Mouse (Mus musculus): ENCODE data around the gene Taf15. TPM values are rescaled to one million over a fixed set of nuclear protein-coding genes. Genes with fewer than 3 reads are reported as not detected.

Taf15 gene
- polyA plus RNA-seq, 1 experiment: 29.8 TPM

DNA sequence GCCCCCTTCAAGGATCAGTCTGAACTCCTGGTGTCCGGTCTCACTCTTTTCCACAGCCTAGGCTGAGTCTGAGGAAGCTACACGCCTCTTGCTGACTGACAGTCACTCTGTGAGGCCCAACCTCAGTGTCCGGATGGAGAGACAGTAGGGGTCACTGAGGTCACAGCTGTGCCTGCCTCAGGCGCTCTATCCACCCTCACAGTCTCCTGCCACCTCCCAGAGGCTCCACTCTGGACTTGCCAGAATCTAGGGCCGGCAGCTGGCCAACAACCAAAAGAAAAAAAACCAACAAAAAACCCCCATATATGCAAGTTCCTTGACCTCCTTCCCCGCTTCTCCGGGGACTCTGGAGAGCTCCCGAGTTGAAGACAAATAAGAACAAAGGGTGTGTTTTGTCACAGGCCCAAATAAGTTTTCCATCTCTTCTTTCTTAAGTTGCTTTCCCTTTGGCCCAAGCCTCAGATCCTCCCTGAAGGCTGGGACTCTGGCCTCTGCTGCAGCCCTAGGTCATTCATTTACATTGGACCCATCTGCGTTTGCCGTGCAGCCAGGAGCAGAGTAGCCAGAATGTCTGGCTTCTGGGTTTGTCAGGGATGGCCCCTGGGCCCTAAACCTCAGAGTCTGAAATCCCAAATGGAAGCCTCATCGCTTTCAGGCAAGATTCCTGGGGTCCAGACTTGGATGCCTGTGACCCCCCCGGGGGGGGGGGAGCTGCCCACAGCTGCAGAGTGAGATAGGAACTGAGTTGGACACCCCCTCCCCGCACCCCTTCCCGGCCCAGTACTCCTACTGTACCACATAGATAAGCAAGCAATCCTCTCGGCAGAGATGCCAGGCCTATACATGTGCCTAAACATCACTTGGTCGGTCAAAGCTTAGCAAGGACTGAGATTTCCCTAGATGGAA is 24.6 kb upstream of the Taf15 start:
- Histone ChIP-seq H3K4me3 (ENCODE audit: insufficient read depth, low read depth, low read length) (no peak overlapping the region), H3K4me1 (ENCODE audit: control insufficient read depth, insufficient read depth, insufficient read length, low read length) (peaks cover 37% of the 10 kb centered on the region), H3K27ac (replicated peaks; ENCODE audit: low read depth, low read length) (peak overlapping the region; percentile 15; the same call in 1 of the 2 replicates)

DNA sequence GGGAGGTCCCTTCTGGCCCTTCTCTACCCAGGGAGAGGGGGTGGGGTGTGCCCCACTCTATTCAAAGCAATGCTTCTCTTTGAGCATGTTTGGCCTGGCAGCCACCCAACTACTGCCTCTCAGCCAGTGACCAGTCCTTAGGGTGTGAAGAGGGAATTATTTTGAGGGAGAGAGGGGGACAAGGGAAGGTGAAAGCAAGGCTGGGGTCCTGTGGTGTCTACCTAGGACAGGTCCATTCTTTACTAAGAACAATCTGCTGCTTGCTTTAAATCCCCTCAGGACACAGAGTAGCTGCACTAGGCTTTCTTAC is 24.0 kb upstream of the Taf15 start:
- H3K4me3 ChIP-seq (ENCODE audit: insufficient read depth, low read depth, low read length): no peak overlapping the region
- H3K4me1 ChIP-seq (ENCODE audit: control insufficient read depth, insufficient read depth, insufficient read length, low read length): peaks cover 37% of the 10 kb centered on the region
- H3K27ac ChIP-seq (replicated peaks; ENCODE audit: low read depth, low read length): peak overlapping the region; percentile 24; the same call in 1 of the 2 replicates

DNA sequence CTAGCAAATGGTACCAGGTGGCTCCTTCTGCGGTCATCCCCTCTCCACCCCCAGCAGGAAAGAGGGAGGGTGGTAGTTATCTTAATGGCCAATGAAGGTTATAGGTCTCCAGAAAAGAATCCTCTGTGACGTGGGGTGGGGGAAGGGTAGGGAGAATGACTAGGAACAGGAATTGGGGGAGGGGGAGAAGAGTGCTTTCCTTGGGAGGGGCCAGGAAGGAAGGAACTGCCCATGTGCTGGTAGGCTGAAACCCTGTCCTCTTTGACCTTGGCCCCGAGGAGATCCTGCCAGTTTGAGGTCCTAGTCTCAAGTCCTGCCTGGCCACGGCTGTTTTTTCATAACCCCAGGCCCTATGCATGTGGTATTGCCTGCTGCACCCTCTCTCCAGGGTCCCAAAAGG is 23.6 kb upstream of the Taf15 start:
- Histone ChIP-seq H3K4me1 (ENCODE audit: control insufficient read depth, insufficient read depth, insufficient read length, low read length) (peaks cover 37% of the 10 kb centered on the region), H3K27ac (replicated peaks; ENCODE audit: low read depth, low read length) (peak overlapping the region; percentile 24; the same call in 1 of the 2 replicates), H3K4me3 (ENCODE audit: insufficient read depth, low read depth, low read length) (no peak overlapping the region)

DNA sequence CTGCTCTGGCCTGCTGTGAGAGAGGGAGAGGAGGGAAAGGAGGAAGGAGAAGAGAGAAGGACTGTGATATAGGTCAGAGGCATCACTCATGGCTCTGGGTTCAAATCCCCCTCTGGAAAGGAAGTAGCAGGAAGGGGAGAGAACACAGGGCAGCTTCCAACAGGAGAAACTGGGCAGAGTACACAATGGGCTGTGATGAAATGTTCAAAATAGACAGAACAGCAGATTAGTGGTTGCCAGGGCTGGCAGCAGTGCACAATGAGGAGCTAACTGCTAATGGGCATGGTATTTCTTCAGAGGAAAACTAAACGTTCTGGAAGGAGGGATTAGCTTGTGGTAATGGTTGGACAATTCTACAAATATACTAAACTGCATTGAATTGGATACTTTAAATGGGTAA is 22.3 kb upstream of the Taf15 start:
- H3K4me3 ChIP-seq (ENCODE audit: insufficient read depth, low read depth, low read length): no peak overlapping the region
- no peak overlapping the region for H3K27ac ChIP-seq (replicated peaks; ENCODE audit: low read depth, low read length)
- H3K4me1 ChIP-seq (ENCODE audit: control insufficient read depth, insufficient read depth, insufficient read length, low read length): peaks cover 48% of the 10 kb centered on the region

DNA sequence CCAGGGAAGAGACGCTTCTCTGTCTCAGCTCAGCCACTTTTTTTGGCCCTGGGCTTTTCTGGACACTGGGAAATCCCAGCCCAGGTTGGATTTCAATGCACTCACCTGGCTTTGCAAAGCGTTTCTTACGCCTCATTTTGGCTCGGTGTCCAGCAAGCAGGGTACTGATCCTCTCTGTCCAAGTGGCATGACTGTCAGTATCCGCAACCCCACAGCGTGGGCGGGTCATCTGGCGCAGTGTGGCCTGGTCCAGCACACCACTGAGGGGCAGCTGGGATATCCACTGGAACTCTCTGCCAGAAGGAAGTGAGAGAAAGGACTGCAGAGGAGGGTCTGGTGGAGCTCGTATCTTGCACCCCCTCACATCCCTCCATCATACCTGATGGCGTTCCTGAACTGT is 21.6 kb upstream of the Taf15 start:
- no peak overlapping the region for H3K27ac ChIP-seq (replicated peaks; ENCODE audit: low read depth, low read length)
- no peak overlapping the region for H3K4me3 ChIP-seq (ENCODE audit: insufficient read depth, low read depth, low read length)
- peaks cover 55% of the 10 kb centered on the region for H3K4me1 ChIP-seq (ENCODE audit: control insufficient read depth, insufficient read depth, insufficient read length, low read length)

DNA sequence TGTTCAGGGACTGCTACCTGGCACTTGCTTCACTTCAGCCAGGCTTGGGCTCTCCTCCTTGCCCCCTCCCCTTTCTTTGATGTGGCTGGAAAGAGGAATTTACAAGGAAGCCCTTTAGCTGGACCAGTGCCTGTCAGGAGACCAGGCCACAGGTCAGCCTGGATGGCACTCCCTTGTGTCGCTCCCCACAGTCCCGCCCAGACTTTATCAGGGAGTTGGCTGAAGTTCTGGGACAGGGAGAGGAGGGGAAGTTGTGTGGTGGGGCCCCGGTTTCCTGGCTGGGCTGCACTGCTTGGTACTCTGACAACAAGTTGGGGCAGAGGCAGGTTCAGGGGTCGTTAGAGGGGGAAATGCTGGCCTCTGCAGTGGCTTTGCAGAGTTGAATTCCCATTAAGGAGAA is 18.3 kb upstream of the Taf15 start:
- H3K4me3 ChIP-seq (ENCODE audit: insufficient read depth, low read depth, low read length): no peak overlapping the region
- peak overlapping the region; percentile 14; the same call in 1 of the 2 replicates for H3K27ac ChIP-seq (replicated peaks; ENCODE audit: low read depth, low read length)
- peaks cover 54% of the 10 kb centered on the region for H3K4me1 ChIP-seq (ENCODE audit: control insufficient read depth, insufficient read depth, insufficient read length, low read length)

DNA sequence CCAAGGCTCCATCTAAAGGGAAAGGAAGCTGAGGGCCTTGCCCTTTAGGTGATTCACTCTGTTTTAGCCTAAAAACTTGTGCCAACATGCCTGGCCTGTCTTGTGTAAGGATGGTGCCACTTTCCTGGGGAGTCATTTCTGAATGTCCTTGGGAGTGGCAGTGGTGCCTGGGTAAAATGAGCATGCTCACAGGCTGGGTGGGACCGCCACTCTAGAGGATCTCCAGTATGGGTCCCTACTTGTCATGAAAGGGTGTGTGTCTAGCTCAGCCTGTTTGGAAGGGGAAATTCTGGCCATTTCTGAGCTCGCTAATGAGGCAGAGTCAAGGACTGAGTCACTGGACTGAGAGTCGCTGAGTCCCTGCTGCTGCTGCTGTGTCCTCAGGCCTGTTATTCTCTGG is 17.3 kb upstream of the Taf15 start:
- H3K4me3 ChIP-seq (ENCODE audit: insufficient read depth, low read depth, low read length): no peak overlapping the region
- H3K4me1 ChIP-seq (ENCODE audit: control insufficient read depth, insufficient read depth, insufficient read length, low read length): peaks cover 52% of the 10 kb centered on the region
- H3K27ac ChIP-seq (replicated peaks; ENCODE audit: low read depth, low read length): peak overlapping the region; percentile 15; the same call in 1 of the 2 replicates

DNA sequence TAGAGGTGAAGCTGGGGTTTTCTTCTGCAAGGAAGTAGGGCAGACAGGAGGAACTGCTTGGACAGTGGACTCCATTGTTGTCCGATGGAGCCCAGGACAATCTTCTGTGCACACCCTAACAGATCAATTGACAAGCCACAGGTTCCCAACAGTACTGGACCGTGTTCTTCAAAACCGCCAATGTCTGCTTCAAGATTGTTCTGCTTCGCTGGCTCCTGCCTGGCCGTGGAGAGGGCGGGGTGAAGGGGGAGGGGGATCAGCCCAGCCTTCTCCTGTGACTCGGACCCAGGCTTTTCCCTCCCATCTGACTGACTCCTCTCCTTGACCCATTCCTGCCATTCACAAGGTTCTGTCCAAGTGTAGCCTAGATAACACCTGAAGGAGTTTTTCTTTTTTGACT is 15.6 kb upstream of the Taf15 start:
- H3K4me1 ChIP-seq (ENCODE audit: control insufficient read depth, insufficient read depth, insufficient read length, low read length): peaks cover 52% of the 10 kb centered on the region
- no peak overlapping the region for H3K27ac ChIP-seq (replicated peaks; ENCODE audit: low read depth, low read length)
- no peak overlapping the region for H3K4me3 ChIP-seq (ENCODE audit: insufficient read depth, low read depth, low read length)

DNA sequence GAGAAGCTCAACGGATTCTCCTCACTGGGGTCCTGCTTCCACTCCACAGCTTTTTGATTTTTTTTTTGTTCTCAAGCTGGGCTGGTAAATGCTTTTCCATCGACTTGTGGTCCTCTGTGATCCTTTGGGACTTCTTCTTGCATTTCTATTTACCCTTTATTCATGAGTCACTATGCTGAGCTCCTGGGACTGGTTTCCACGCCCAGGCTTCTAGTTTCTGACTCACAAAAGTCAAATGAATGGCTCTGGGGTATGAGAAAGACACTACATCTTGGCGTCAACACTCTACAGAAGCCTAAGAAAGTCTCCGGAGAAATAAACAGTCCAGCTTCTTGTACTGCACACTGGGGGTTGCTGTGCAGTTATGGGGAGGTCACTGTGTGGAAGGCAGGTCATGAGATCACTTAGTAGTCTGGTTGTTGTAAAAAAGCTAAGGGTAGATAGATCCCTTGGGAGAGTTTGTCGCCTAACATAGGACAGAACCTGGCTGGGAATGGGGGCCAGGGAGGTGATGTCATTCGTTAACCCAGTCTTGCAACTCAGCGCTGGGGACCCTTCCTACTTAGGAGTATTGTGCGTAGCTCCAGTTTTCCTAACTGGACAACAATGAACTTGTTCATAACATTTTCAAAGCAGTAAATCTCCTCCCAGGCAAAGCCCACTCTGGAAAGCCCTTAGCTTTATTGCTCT is 14.8 kb upstream of the Taf15 start:
- Histone ChIP-seq H3K4me1 (ENCODE audit: control insufficient read depth, insufficient read depth, insufficient read length, low read length) (peaks cover 47% of the 10 kb centered on the region), H3K4me3 (ENCODE audit: insufficient read depth, low read depth, low read length) (no peak overlapping the region), H3K27ac (replicated peaks; ENCODE audit: low read depth, low read length) (peak overlapping the region; percentile 43)

DNA sequence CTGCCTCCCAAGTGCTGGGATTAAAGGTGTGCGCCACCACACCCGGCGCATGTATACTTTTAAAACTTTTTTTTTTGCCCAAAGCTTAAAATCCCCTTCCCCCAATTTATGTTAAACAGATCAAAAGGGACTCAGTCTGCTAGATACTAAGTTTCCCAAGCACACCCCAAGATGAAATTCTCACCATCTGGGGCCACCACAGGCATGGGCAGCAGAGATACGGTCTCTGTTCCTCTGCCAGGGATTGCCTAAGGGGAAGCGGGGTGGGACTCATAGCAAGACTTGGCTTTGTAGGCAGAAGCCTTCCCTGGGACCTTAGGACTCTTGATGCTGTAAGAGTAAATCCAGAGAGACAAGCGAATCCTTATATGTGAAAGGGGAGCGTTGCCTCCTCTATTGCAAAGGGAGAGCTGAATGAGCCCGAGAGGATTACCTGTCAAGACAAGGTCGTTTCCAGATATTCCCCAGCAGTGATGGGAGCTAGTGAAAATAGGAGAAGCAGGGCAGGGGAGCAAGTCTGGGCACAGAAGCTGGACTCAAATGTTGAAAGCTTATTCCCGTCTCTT is 11.3 kb upstream of the Taf15 start:
- Histone ChIP-seq H3K4me3 (ENCODE audit: insufficient read depth, low read depth, low read length) (peak overlapping the region; percentile 81), H3K27ac (replicated peaks; ENCODE audit: low read depth, low read length) (0 out of 2 replicates have a peak overlapping the region, but pooled peaks have one; percentile 9)

DNA sequence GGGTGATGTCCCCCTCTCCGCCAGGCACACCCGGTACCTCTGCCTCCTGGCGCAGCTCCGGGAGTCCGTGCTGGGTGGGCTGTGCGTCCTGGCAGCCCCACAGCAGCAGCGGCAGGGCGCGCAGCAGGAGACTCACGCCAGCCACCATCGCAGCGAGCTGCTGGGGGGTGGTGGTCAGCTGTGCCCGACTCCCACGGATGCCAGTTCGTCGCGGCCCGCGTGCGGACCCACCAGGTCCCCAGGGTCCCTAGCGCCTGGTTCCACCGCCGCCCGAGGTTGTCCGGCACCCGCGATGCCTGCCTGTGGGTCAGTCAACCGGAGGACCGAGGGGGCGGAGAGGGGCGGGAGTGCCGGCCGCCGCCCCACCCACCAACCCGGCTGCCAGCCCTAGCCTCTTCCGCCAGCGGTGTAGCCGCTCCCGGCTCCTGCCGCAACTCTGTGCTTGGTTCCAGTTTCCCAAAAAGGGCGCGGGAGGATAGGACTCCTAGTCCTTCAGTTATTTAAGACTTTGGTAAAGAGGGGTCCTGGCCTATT is 10.1 kb upstream of the Taf15 start, which contains the start of gene Mmp28:
Mmp28 (minus strand) TSS at position 361 of the 534 bp plus-strand sequence.
- Histone ChIP-seq H3K4me1 (ENCODE audit: control insufficient read depth, insufficient read depth, insufficient read length, low read length) (peaks cover 26% of the 10 kb centered on the region), H3K27ac (replicated peaks; ENCODE audit: low read depth, low read length) (peak within 1 kb of the TSS; percentile 70), H3K4me3 (ENCODE audit: insufficient read depth, low read depth, low read length) (peak within 1 kb of the TSS; percentile 81)

More for the DNA sequence above, 11.3 kb upstream of the Taf15 start:
- peaks cover 29% of the 10 kb centered on the region for H3K4me1 ChIP-seq (ENCODE audit: control insufficient read depth, insufficient read depth, insufficient read length, low read length)

DNA sequence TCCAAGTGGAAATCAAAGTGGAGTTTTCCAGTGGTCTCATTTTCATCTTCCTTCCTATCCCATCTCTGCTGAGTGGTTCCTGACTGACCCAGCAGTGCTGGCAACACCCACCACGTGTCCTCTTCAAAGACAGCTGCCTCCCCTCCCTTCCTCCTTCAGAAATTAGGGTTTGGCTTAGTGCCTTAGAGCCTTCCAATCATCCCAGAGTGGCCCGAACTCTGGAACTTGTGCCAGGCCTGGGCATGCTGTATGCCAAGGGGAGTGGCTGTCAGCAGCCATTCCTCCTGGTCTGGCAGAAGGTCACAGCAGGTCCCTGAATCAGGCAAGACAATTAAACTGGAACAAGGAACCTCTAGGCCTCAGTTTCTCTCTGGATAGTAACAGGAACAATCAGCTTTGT is 6.9 kb upstream of the Taf15 start:
- no peak overlapping the region for H3K4me3 ChIP-seq (ENCODE audit: insufficient read depth, low read depth, low read length)
- H3K27ac ChIP-seq (replicated peaks; ENCODE audit: low read depth, low read length): 0 out of 2 replicates have a peak overlapping the region, but pooled peaks have one; percentile 1
- H3K4me1 ChIP-seq (ENCODE audit: control insufficient read depth, insufficient read depth, insufficient read length, low read length): peaks cover 11% of the 10 kb centered on the region

DNA sequence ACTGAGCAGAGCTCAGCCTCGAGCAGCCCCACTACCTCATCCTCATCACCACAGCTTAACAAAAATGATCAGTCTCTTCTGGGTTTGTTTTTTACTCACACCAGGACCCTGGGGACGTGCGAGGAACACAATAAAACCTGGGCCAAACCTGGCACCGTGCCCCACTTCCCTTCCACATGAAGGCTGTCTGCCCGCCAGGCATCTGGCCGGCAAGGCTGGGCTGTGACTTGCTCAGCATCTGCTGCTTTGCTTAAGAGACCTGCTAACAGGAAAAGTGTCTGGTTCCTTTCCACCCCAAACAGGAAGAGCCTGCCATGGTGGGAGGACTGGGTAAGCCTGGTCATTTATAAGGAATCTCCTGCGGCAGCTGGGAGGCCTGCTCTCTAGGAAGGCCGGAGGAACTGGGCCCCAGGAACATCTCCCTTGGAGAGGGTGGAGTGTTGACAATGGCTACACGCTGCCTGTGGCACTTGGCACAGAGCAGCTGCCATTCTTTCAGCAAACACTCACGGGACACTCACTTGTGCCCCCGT is 5.7 kb upstream of the Taf15 start:
- no peak overlapping the region for H3K4me3 ChIP-seq (ENCODE audit: insufficient read depth, low read depth, low read length)
- H3K4me1 ChIP-seq (ENCODE audit: control insufficient read depth, insufficient read depth, insufficient read length, low read length): peaks cover 11% of the 10 kb centered on the region
- peak overlapping the region; percentile 42 for H3K27ac ChIP-seq (replicated peaks; ENCODE audit: low read depth, low read length)

DNA sequence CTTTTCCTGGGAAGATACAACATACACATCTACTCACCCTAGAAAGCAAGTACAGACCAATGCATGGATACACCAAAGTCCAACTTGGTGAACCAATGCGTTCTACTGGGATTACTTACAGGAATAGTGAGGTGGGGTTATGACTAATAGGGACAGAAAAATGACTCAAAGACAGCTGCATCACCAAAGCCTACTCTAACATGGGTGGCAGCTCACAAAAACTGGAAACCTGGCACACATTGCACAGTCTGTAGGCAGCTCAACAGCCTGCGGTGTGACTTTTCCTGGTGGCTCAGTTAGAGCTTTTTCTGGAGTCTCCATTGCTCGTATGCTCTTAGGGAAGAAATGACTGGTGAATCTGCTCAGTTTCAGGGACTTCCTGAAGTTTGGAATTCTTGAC is 4.1 kb upstream of the Taf15 start:
- Histone ChIP-seq H3K4me1 (ENCODE audit: control insufficient read depth, insufficient read depth, insufficient read length, low read length) (peaks cover 11% of the 10 kb centered on the region), H3K4me3 (ENCODE audit: insufficient read depth, low read depth, low read length) (no peak overlapping the region), H3K27ac (replicated peaks; ENCODE audit: low read depth, low read length) (no peak overlapping the region)

DNA sequence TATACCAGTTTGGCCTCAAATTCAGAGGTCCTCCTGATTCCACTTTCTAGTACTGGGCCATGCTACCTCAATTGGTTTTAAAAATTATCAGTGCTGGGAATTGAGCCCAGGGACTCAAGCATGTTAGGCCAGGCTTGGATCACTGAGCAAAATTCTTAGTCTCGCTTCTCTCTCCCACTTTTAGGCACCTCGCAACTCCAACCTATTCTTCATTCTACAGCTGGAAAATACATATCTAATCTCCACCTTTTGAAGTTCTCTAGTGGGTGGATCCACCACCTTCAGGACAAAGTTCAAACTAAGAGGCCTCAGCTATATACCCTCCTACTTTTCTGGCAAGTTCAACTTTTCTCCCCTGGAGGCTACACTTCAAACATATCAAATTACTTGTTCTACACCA is 1.1 kb upstream of the Taf15 start:
- no peak overlapping the region for H3K4me3 ChIP-seq (ENCODE audit: insufficient read depth, low read depth, low read length)
- peak overlapping the region; percentile 92; the same call in 1 of the 2 replicates for H3K27ac ChIP-seq (replicated peaks; ENCODE audit: low read depth, low read length)
- H3K4me1 ChIP-seq (ENCODE audit: control insufficient read depth, insufficient read depth, insufficient read length, low read length): peaks cover 10% of the 10 kb centered on the region

Data from brown adipose tissue, adult 24 weeks (tissue).